Mouse (Mus musculus): Measurements from ENCODE around the gene Prkch.

DNA sequence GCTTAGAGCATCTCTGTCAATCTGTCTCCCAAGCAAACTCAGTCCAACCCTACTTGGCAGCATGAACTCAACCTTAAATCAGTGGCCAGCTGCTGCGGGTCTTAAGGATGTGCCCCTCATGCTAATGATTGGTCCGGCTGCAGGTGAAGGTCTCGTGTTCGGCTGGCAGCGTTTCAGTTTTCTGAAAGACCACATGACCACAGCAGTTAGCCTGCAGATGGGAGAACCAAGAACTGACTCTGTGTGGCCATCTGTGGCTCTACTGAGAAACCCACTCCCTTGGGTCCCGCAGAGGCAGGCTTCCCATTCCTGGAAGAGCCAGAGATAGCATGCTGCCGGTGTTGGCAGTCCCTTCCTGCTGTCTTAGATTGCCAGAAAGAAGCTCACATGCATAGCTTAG is 89.2 kb downstream of the Prkch start:
- TF ChIP-seq CTCF (IDR thresholded peaks at IDR 0.05; ENCODE audit: borderline replicate concordance, control insufficient read depth, extremely low read depth, insufficient read depth, low read length, poor library complexity) (no peak), POLR2A (IDR thresholded peaks at IDR 0.05; ENCODE audit: control insufficient read depth, extremely low read depth, insufficient read depth, low read length, poor library complexity) (no peak)

Measured in thymus, adult 2 months (tissue).